16 mouse cellular contexts compared by ENCODE assay signal in the genomic region with DNA sequence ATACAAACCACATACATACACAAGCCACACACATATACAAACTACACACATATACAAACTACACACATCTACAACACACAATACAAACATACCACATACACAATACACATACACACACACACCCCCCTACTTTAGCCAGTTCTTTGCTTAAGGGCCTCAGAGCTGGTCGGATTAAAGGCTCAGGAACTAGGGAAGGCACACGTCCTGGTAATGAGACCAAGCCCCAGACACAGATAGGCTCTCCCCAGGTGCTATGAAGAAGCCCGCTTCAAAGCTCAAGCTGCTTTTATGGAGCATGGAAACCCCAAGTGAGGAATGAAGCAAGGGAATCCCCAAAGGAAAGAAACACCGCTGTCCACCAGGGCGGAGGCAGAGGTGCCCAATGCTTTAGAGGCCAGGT.
"Had no signal": no experiment of that assay in that cellular context is flagged by ENCODE, and none has a peak within 500 bp of the region (broad histone marks: within the 10 kb centered on the region; RNA-seq: fewer than 3 reads in every experiment).

No protein-coding gene starts in this region.

- H3K27me3 ChIP-seq: neural tube, embryonic 12.5 days; neural tube, embryonic 13.5 days; neural tube, embryonic 15.5 days; stomach, embryonic 15.5 days had no signal

- DNase-seq: right cerebral cortex, adult 18-20 months; right cerebral cortex, postnatal 14 days; right cerebral cortex, postnatal 25 days; right cerebral cortex, postnatal 4 days; spleen, adult 18-20 months; thymus, adult 18-20 months; thymus, adult 2 months; thymus, postnatal 14 days; thymus, postnatal 25 days; thymus, postnatal 36 days; thymus, postnatal 4 days had no signal

- H3K36me3 ChIP-seq: neural tube, embryonic 15.5 days had no signal

- H3K4me3 ChIP-seq: neural tube, embryonic 12.5 days; neural tube, embryonic 13.5 days; neural tube, embryonic 15.5 days; stomach, embryonic 15.5 days had no signal

- H3K9ac ChIP-seq: neural tube, embryonic 12.5 days; neural tube, embryonic 13.5 days; neural tube, embryonic 15.5 days; stomach, embryonic 15.5 days had no signal

- H3K27ac ChIP-seq: neural tube, embryonic 12.5 days; neural tube, embryonic 13.5 days; neural tube, embryonic 15.5 days; stomach, embryonic 15.5 days; stomach, postnatal 0 days had no signal

- H3K4me2 ChIP-seq: neural tube, embryonic 12.5 days; neural tube, embryonic 13.5 days; neural tube, embryonic 15.5 days; stomach, embryonic 15.5 days had no signal

- H3K9me3 ChIP-seq: neural tube, embryonic 12.5 days; neural tube, embryonic 13.5 days; neural tube, embryonic 15.5 days; stomach, embryonic 15.5 days had no signal
